Mouse (Mus musculus): ENCODE data around the gene Tecpr1. TPM values are rescaled to one million over a fixed set of nuclear protein-coding genes. Genes with fewer than 3 reads are reported as not detected.

Tecpr1 gene
- polyA plus RNA-seq, 1 experiment = 35.3 TPM

DNA sequence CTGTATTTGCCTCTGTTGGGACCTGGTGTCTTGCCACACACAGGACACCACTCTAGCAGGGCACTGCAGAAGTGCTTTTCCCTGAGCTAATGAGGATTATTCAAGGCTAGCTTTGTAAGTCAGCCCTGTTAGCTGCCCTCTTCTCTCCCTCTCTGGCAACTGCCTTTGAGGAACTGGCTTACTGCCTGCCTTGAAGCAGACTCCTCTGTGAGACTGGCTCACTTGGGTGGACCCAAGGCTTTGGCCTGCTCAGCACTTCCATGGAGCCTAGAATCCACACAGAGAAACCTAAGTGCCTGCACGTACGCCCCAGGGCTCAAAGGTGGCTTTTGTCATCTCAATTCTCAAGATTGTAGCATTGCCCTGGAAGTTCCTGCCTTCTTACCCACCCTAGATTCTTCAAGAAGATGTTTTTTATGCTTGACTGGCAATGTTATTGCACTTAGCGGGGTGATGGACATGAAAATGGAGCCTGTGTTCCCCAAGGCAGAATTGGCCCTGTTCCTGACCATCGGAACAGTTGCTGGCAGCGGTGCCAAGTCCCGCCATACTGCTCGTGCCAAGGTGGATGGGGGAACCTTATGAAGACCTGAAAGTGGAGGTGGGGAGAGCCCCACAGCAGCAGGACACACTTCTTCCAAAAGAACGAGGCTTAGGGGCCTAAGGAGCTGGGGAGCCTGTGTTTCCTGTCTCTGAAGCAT is 54.0 kb downstream of the Tecpr1 start:
- no peak for DNase-seq (ENCODE audit: low spot score)

DNA sequence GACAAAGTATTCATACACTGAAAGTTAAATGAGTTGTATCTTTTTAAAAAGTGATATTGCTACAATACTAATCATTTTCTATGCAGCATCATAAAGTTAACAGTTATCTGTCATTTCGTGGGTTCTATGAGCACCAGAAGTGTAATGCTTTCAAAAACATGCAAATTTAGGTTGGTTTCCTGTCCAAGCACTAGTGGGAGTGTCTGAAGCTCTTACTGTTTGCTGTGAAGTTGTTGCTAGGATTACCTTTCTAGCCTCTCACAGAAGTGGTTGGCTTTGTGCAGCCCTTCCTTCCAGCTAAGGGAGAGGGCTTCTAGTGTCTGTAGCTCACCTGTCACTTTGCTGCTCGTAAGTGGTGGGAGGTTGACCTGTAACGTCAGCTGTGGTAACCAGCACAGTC is 57.7 kb downstream of the Tecpr1 start:
- no peak for DNase-seq (ENCODE audit: low spot score)

DNA sequence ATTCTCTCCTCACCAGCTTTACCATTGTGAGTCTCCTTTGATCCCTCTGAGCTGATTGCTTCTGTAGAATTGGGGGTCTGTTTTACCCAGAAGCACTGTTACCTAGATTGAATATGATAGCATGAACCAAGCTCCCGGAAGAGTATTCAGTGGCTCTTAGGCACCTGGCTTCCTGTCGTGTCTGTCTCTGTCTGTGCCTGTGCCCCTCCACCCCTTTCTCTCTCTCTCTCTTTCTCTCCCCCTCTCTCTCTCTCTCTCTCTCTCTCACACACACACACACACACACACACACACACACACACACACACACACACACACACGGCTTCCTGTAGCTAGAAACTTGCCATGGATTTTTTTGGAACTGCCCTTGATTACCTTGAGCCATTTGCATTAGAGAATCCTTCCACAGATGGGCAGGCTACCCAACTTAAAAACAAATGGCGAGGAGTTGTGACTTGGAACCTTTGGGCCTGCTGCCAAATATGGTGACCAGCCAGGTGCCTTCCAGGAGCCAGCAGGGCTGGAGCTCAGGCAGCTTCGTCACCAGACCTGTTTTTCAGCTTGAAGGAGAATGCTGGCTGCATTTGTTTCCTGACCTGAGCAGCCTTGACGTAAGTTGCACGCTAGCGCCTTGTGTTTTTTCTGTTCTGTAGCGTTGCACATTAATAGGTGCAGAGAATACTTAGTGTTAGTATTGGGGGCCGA is 60.5 kb downstream of the Tecpr1 start:
- peak; percentile 44 for DNase-seq (ENCODE audit: low spot score)

DNA sequence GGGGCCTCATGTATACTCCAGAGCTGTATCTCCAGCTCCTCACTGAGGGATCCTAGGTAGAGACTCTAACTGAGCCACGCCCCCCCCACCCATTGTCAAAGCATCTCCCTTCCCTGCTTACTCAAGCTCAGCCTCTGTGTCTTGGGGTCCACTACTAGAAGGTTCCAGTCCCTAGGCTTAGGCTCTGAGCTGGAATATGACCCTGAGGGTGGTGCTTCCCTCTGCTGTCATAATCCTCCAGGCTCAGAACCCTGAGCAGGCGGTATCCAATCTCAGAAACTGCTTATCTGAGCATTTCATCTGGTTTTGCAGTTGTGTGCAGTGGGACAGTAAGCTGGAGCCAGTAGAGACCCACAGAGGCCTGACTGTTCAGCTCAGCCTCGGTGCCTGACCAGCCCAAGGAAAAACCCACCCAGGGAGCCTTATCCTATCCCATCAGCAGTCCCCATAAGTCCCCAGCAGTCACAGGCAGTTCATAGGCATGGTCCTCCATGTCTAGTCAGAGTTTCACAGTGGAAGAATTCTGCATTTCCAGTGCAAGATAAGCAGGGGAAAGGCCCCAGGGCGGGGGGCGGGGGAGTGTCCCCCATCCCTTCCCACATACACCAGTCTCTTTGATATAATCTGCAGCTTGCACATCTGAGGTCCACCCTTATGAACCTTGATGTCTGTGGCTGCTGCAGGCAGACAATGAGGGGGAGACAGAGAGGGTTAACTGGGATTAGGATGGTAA is 61.2 kb downstream of the Tecpr1 start:
- DNase-seq (ENCODE audit: low spot score) = no peak

DNA sequence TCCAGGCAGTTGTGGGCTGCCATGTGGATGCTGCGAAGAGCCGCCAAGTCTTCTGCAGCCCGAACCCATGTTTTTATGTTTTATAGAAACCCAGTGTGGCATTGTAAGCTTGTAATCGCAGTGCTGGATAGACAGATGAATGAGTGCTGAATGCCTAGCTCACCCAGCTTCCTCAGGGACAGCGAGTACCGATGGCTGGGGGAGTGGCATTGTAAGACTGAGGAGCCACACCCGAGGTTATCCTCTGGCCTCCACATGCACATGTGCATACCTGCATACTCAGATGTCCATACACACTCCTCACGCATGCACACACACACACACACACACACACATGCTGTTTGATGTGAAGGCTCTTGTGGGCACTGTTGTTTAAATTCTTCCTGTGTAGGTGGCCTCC is 64.3 kb downstream of the Tecpr1 start:
- no peak for DNase-seq (ENCODE audit: low spot score)

DNA sequence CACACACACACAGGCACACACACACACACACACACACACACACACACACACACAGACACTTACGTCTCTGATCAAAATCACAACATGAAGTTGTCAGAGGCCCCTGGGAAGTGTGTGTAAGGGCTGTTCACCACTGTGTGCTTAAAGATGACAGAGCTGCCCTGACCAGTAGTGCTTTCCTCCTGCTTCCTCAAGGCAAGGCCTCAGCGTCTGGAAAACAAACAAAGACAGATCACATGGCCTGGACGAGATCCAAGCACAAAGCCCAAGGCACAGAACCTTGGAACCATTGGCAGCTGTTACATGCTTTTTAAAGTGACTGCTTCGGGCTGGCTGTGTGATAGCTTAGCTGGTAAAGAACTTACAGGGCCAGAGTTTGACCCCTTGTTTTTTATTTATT is 64.8 kb downstream of the Tecpr1 start:
- no peak for DNase-seq (ENCODE audit: low spot score)

DNA sequence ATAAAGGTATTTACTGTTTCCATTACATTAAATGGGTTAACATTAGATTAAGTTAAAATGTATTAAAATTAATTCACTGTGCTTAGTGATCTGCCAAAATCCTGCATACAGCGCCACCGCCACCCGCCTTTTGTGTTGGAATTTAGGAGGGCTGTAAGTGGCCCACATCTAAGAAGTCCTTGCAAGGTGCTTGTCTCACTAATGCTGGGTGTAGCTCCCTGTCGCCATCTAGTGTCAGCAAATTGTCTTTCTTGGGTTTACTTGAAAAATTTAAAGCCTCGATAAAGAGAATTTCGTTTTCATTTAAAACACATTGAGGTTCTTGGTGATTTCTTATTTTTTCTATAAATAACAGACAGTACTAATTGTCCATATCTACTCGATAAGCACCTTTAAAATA is 68.9 kb downstream of the Tecpr1 start:
- DNase-seq (ENCODE audit: low spot score) = no peak

DNA sequence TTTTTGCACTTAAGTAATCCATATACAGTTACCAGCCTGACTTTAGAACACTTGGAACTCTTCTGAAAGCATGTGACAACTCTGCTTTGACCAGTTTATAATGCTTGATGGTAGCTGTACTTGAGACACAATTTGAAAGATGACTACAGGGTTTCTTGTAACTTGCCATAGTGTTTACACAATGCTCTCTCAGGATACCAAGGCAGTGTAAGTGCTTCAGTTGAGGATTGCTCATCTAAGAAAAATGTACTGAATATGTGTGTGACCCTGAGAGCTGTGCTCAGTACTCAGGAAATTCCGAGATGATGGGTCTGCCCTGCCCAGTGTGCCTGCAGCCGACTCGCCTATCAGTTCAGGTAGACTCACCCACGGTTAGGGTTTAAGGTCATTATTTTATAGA is 72.1 kb downstream of the Tecpr1 start:
- DNase-seq (ENCODE audit: low spot score) = no peak

DNA sequence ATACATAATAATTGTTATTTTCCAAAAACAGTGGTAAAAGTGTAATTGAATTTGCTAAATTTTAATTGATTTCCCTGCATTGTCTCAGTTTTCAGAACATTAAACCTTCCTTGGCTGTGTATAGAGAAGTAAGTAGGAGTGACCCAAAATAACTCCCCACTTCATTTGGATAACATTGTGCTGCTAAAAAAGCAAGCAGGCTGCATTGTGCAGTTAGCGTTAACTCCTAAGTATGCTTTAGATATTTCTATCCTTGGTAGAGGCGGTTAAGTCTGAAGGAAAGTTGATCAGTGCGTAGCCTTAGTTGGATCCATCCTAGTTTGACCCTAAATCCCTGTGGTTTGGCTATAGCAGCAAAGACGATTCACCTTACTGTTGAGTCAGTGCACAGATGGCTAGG is 73.9 kb downstream of the Tecpr1 start:
- no peak for DNase-seq (ENCODE audit: low spot score)

DNA sequence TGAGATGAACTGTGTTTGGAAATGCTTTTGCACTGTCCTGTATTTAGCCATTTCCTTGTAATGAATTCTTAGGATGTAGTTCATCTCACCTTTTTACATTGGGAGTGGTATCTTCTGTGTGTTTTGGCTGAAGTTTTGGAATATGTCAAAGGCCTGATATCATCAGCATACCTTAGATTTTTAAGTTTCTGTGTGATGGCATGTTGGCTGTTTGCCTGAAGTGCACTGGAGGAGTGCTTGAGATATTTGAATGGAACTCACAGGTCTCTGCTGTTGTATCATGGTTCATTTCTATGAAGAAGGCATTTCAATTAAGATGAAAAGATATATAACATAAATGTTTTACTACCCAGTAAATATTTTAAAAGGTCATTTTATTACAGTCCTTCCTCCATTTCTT is 76.5 kb downstream of the Tecpr1 start:
- no peak for DNase-seq (ENCODE audit: low spot score)

Other genes with a start within 250 kb of the Tecpr1 start
- 38.6 and 40.0 TPM in 2 replicates for gene Ccz1, start 208.7 kb downstream of the Tecpr1 start, polyA plus RNA-seq (2012; rRNA removed)
- not detected in 2 replicates for gene Ocm, start 196.9 kb downstream of the Tecpr1 start, polyA plus RNA-seq (2012; rRNA removed)
- gene Lmtk2, start 123.2 kb downstream of the Tecpr1 start, polyA plus RNA-seq (2012; rRNA removed) = 13.7 and 15.8 TPM in 2 replicates
- gene Bhlha15, start 33.3 kb downstream of the Tecpr1 start, polyA plus RNA-seq (2012; rRNA removed) = 0.50 TPM in 2 replicates
- 138 and 144 TPM in 2 replicates for gene Bri3, start 20.8 kb upstream of the Tecpr1 start, polyA plus RNA-seq (2012; rRNA removed)
- gene Baiap2l1, start 134.5 kb upstream of the Tecpr1 start, polyA plus RNA-seq (2012; rRNA removed) = 7.3 and 8.6 TPM in 2 replicates